Mouse (Mus musculus) midbrain, embryonic 13.5 days (tissue): ENCODE results near the gene Pik3r2. TPM values are rescaled to one million over a fixed set of nuclear protein-coding genes. Genes with fewer than 3 reads are reported as not detected.

ENCODE experiments used
- ATAC-seq: fragments of 200-750 bp; cut with Nextera tagmentation; 2 replicates; pipeline ENCODE4 v1.8.0; 2017; ENCODE audit warnings: mild to moderate bottlenecking, moderate TSS enrichment, moderate library complexity
- H3K27ac ChIP-seq: fragments of 300-500 bp; sonication (generic); 2 replicates; pipeline ENCODE4 v1.5.1; 2015; ENCODE audit warnings: inconsistent platforms, mild to moderate bottlenecking, moderate library complexity
- H3K27me3 ChIP-seq: fragments of 300-500 bp; sonication (generic); 2 replicates; pipeline ENCODE4 v1.6.1; 2015; ENCODE audit warnings: mild to moderate bottlenecking, inconsistent platforms
- H3K36me3 ChIP-seq: fragments of 300-500 bp; sonication (generic); 2 replicates; pipeline ENCODE4 v1.6.1; 2015; ENCODE audit warnings: mild to moderate bottlenecking, inconsistent platforms
- H3K4me1 ChIP-seq: fragments of 300-500 bp; sonication (generic); replicated peaks from 2 replicates; pipeline ENCODE4 v1.6.1; 2015; ENCODE audit warnings: inconsistent platforms
- H3K4me2 ChIP-seq: fragments of 300-500 bp; sonication (generic); replicated peaks from 2 replicates; pipeline ENCODE4 v1.6.1; 2015; ENCODE audit warnings: moderate library complexity, mild to moderate bottlenecking, inconsistent platforms
- H3K4me3 ChIP-seq: fragments of 300-500 bp; sonication (generic); replicated peaks from 2 replicates; pipeline ENCODE4 v1.5.1; 2015; ENCODE audit warnings: mild to moderate bottlenecking, inconsistent platforms
- H3K9ac ChIP-seq: fragments of 300-500 bp; sonication (generic); replicated peaks from 2 replicates; pipeline ENCODE4 v1.6.1; 2015; ENCODE audit warnings: mild to moderate bottlenecking, inconsistent platforms
- H3K9me3 ChIP-seq: fragments of 300-500 bp; sonication (generic); 2 replicates; pipeline ENCODE4 v1.6.1; 2016; ENCODE audit warnings: mild to moderate bottlenecking, inconsistent platforms
- WGBS: fragments of 180-500 bp; shearing (Covaris S2); methylation state at CpG from one replicate; pipeline ENCODE4 v1.1.7; 2015; 5-methylcytosine and 5-hydroxymethylcytosine counted together
- polyA plus RNA-seq: library from polyadenylated mRNA; unstranded; fragments of >200 nt; fragmentation: Nextera tagmentation; extraction: Ambion mirVana; gene quantifications from 2 replicates; pipeline ENCODE4 v1.2.1, GENCODE M21; 2015

Pik3r2 gene
- polyA plus RNA-seq, 1 experiment from 2014 or later, result 87.2 TPM

- Histone ChIP-seq H3K4me3 (no peak overlapping the region), H3K36me3 (peaks cover 22% of the 10 kb centered on the region), H3K4me1 (peaks cover 25% of the 10 kb centered on the region), H3K27me3 (peaks cover 11% of the 10 kb centered on the region; the same call in 1 of the 2 replicates), H3K4me2 (peak overlapping the region; percentile 3; the same call in 1 of the 2 replicates), H3K9ac (no peak overlapping the region), H3K9me3 (no peaks in the 10 kb centered on the region), H3K27ac (no peak overlapping the region)
- 39% methylated on average over 21 of the region's 21 CpGs for WGBS
- ATAC-seq, result no peak
Measured at GRCm38 (mm10) chr8:70753151-70753550, 23.4 kb downstream of the Pik3r2 start.

- peaks cover 20% of the 10 kb centered on the region for H3K27me3 ChIP-seq
- H3K9ac ChIP-seq, result no peak overlapping the region
- no peak overlapping the region for H3K27ac ChIP-seq
- H3K4me3 ChIP-seq, result no peak overlapping the region
- 47% methylated on average over 11 of the region's 11 CpGs for WGBS
- H3K9me3 ChIP-seq, result no peaks in the 10 kb centered on the region
- ATAC-seq, result no peak
- H3K4me2 ChIP-seq, result no peak overlapping the region
- H3K4me1 ChIP-seq, result peaks cover 21% of the 10 kb centered on the region
- peaks cover 12% of the 10 kb centered on the region for H3K36me3 ChIP-seq
Measured at GRCm38 (mm10) chr8:70752000-70752764, 24.3 kb downstream of the Pik3r2 start.

- Histone ChIP-seq H3K4me2 (no peak overlapping the region), H3K9ac (no peak overlapping the region), H3K36me3 (no peaks in the 10 kb centered on the region), H3K4me3 (no peak overlapping the region), H3K27ac (no peak overlapping the region), H3K27me3 (peaks cover 39% of the 10 kb centered on the region), H3K9me3 (no peaks in the 10 kb centered on the region), H3K4me1 (peaks cover 4% of the 10 kb centered on the region)
- no peak for ATAC-seq
- WGBS, result 88% methylated on average over 13 of the region's 13 CpGs
Measured at GRCm38 (mm10) chr8:70750128-70750680, 26.3 kb downstream of the Pik3r2 start.

GRCm38 (mm10) chr8:70749097-70749674 lies 27.3 kb downstream of the Pik3r2 start:
- Histone ChIP-seq H3K4me1 (peaks cover 2% of the 10 kb centered on the region), H3K9me3 (no peaks in the 10 kb centered on the region), H3K4me3 (no peak overlapping the region), H3K27me3 (peaks cover 50% of the 10 kb centered on the region), H3K9ac (no peak overlapping the region), H3K4me2 (no peak overlapping the region), H3K36me3 (no peaks in the 10 kb centered on the region), H3K27ac (no peak overlapping the region)
- ATAC-seq, result no peak
- 83% methylated on average over 19 of the region's 19 CpGs for WGBS

- WGBS, result 87% methylated on average over 23 of the region's 23 CpGs
- Histone ChIP-seq H3K36me3 (no peaks in the 10 kb centered on the region), H3K4me1 (peaks cover 9% of the 10 kb centered on the region), H3K4me3 (no peak overlapping the region), H3K27me3 (peaks cover 57% of the 10 kb centered on the region), H3K4me2 (no peak overlapping the region), H3K9me3 (no peaks in the 10 kb centered on the region), H3K27ac (no peak overlapping the region), H3K9ac (no peak overlapping the region)
- ATAC-seq, result no peak
Measured at GRCm38 (mm10) chr8:70748246-70749096, 28.0 kb downstream of the Pik3r2 start.

GRCm38 (mm10) chr8:70747211-70747890 lies 29.2 kb downstream of the Pik3r2 start:
- Histone ChIP-seq H3K36me3 (no peaks in the 10 kb centered on the region), H3K27me3 (peaks cover 68% of the 10 kb centered on the region), H3K4me2 (no peak overlapping the region), H3K9ac (no peak overlapping the region), H3K4me3 (no peak overlapping the region), H3K27ac (no peak overlapping the region), H3K9me3 (no peaks in the 10 kb centered on the region), H3K4me1 (peaks cover 17% of the 10 kb centered on the region)
- ATAC-seq, result no peak
- 86% methylated on average over 18 of the region's 18 CpGs for WGBS

- peaks cover 17% of the 10 kb centered on the region for H3K4me1 ChIP-seq
- H3K27ac ChIP-seq, result no peak overlapping the region
- no peak overlapping the region for H3K4me3 ChIP-seq
- H3K27me3 ChIP-seq, result peaks cover 75% of the 10 kb centered on the region
- H3K4me2 ChIP-seq, result no peak overlapping the region
- no peaks in the 10 kb centered on the region for H3K36me3 ChIP-seq
- WGBS, result 75% methylated on average over 9 of the region's 9 CpGs
- no peaks in the 10 kb centered on the region for H3K9me3 ChIP-seq
- no peak for ATAC-seq
- no peak overlapping the region for H3K9ac ChIP-seq
Measured at GRCm38 (mm10) chr8:70746676-70747075, 29.8 kb downstream of the Pik3r2 start.

- peak; percentile 21; the same call in 1 of the 2 replicates for ATAC-seq
- Histone ChIP-seq H3K4me3 (no peak overlapping the region), H3K36me3 (no peaks in the 10 kb centered on the region), H3K9ac (no peak overlapping the region), H3K9me3 (no peaks in the 10 kb centered on the region), H3K4me1 (peaks cover 17% of the 10 kb centered on the region), H3K4me2 (no peak overlapping the region), H3K27me3 (peaks cover 82% of the 10 kb centered on the region), H3K27ac (no peak overlapping the region)
- WGBS, result 58% methylated on average over 19 of the region's 19 CpGs
Measured at GRCm38 (mm10) chr8:70745691-70746220, 30.8 kb downstream of the Pik3r2 start.

- H3K27ac ChIP-seq, result no peak overlapping the region
- H3K4me2 ChIP-seq, result no peak overlapping the region
- peaks cover 90% of the 10 kb centered on the region for H3K27me3 ChIP-seq
- no peaks in the 10 kb centered on the region for H3K36me3 ChIP-seq
- H3K9ac ChIP-seq, result no peak overlapping the region
- ATAC-seq, result no peak
- H3K9me3 ChIP-seq, result no peaks in the 10 kb centered on the region
- WGBS, result 56% methylated on average over 11 of the region's 11 CpGs
- no peak overlapping the region for H3K4me3 ChIP-seq
- H3K4me1 ChIP-seq, result peaks cover 17% of the 10 kb centered on the region
Measured at GRCm38 (mm10) chr8:70744806-70745205, 31.7 kb downstream of the Pik3r2 start.

GRCm38 (mm10) chr8:70743656-70744590 lies 32.6 kb downstream of the Pik3r2 start:
- peak; percentile 21; the same call in 1 of the 2 replicates for ATAC-seq
- Histone ChIP-seq H3K9me3 (no peaks in the 10 kb centered on the region), H3K9ac (peak overlapping the region; percentile 45), H3K27ac (no peak overlapping the region), H3K4me1 (peaks cover 17% of the 10 kb centered on the region), H3K36me3 (no peaks in the 10 kb centered on the region), H3K27me3 (peaks cover 87% of the 10 kb centered on the region), H3K4me3 (peak overlapping the region; percentile 30), H3K4me2 (peak overlapping the region; percentile 52)
- 4% methylated on average over 48 of the region's 48 CpGs for WGBS
